Mouse (Mus musculus): Measurements from ENCODE around the gene Capza2. TPM values are rescaled to one million over a fixed set of nuclear protein-coding genes. Genes with fewer than 3 reads are reported as not detected.

The Capza2 gene
- polyA plus RNA-seq, 1 experiment from 2014 or later, result 194 TPM

Other genes starting within 250 kb of the Capza2 start
- gene Met, start 172.4 kb upstream of the Capza2 start, polyA plus RNA-seq (2015; fragmentation: Nextera tagmentation; extraction: Ambion mirVana), result 6.2 and 7.2 TPM in 2 replicates
- gene St7, start 56.7 kb downstream of the Capza2 start, polyA plus RNA-seq (2015; fragmentation: Nextera tagmentation; extraction: Ambion mirVana), result 23.4 and 29.5 TPM in 2 replicates